Mouse (Mus musculus): ENCODE measurements at regions not wholly inside any gene's neighbourhood (a gene's known extent, or its start where the extent isn't known, plus 50 kb on each side); places are given as distances from the start of the nearest gene placed in this dataset.

GRCm38 (mm10) chr3:56730849-56731248, 547.3 kb upstream of the Nbea start:
- TF ChIP-seq EP300 (optimal IDR thresholded peaks at IDR 0.05) (no peak), CTCF (IDR thresholded peaks at IDR 0.05; ENCODE audit: low read depth) (no peak)
- no peak overlapping the region for H3K9ac ChIP-seq (ENCODE audit: low read length)
- no peak overlapping the region for H3K4me3 ChIP-seq (ENCODE audit: low read depth, low read length)
- H3K9me3 ChIP-seq (ENCODE audit: control insufficient read depth, low read length): no peaks in the 10 kb centered on the region
- no peak for ATAC-seq (ENCODE audit: low FRiP score, low TSS enrichment)
- no peaks in the 10 kb centered on the region for H3K27me3 ChIP-seq (ENCODE audit: control insufficient read depth, insufficient read depth, low read length)
- WGBS: 52% methylated on average over 3 of the region's 3 CpGs
- no peak for DNase-seq (ENCODE audit: low spot score)
- H3K36me3 ChIP-seq (ENCODE audit: control insufficient read depth, insufficient read depth, low read length): no peaks in the 10 kb centered on the region
- H3K27ac ChIP-seq (replicated peaks): no peak overlapping the region
- H3K4me1 ChIP-seq (replicated peaks; ENCODE audit: control insufficient read depth, insufficient read depth): no peaks in the 10 kb centered on the region
- H3K4me2 ChIP-seq (replicated peaks; ENCODE audit: low read depth): no peak overlapping the region

GRCm38 (mm10) chr3:56724991-56725390, 541.5 kb upstream of the Nbea start:
- H3K27ac ChIP-seq (replicated peaks): no peak overlapping the region
- H3K4me2 ChIP-seq (replicated peaks; ENCODE audit: low read depth): no peak overlapping the region
- H3K9me3 ChIP-seq (ENCODE audit: control insufficient read depth, low read length): no peaks in the 10 kb centered on the region
- DNase-seq (ENCODE audit: low spot score) (no peak), ATAC-seq (ENCODE audit: low FRiP score, low TSS enrichment) (no peak)
- H3K36me3 ChIP-seq (ENCODE audit: control insufficient read depth, insufficient read depth, low read length): no peaks in the 10 kb centered on the region
- H3K9ac ChIP-seq (ENCODE audit: low read length): no peak overlapping the region
- no peaks in the 10 kb centered on the region for H3K27me3 ChIP-seq (ENCODE audit: control insufficient read depth, insufficient read depth, low read length)
- H3K4me1 ChIP-seq (replicated peaks; ENCODE audit: control insufficient read depth, insufficient read depth): no peaks in the 10 kb centered on the region
- H3K4me3 ChIP-seq (ENCODE audit: low read depth, low read length): no peak overlapping the region
- TF ChIP-seq EP300 (optimal IDR thresholded peaks at IDR 0.05) (no peak), CTCF (IDR thresholded peaks at IDR 0.05; ENCODE audit: low read depth) (no peak)

GRCm38 (mm10) chr3:56708260-56708659, 524.8 kb upstream of the Nbea start:
- ATAC-seq (ENCODE audit: low FRiP score, low TSS enrichment) (no peak), DNase-seq (ENCODE audit: low spot score) (no peak)
- TF ChIP-seq CTCF (IDR thresholded peaks at IDR 0.05; ENCODE audit: low read depth): no peak
- no peak for TF ChIP-seq EP300 (optimal IDR thresholded peaks at IDR 0.05)
- Histone ChIP-seq H3K4me3 (ENCODE audit: low read depth, low read length) (no peak overlapping the region), H3K4me2 (replicated peaks; ENCODE audit: low read depth) (no peak overlapping the region), H3K9me3 (ENCODE audit: control insufficient read depth, low read length) (no peaks in the 10 kb centered on the region), H3K27ac (replicated peaks) (no peak overlapping the region), H3K27me3 (ENCODE audit: control insufficient read depth, insufficient read depth, low read length) (no peaks in the 10 kb centered on the region), H3K9ac (ENCODE audit: low read length) (no peak overlapping the region), H3K4me1 (replicated peaks; ENCODE audit: control insufficient read depth, insufficient read depth) (no peaks in the 10 kb centered on the region), H3K36me3 (ENCODE audit: control insufficient read depth, insufficient read depth, low read length) (no peaks in the 10 kb centered on the region)
- WGBS: 60% methylated on average over 1 of the region's 1 CpGs

- no peaks in the 10 kb centered on the region for H3K27me3 ChIP-seq (ENCODE audit: control insufficient read depth, insufficient read depth, low read length)
- no peaks in the 10 kb centered on the region for H3K36me3 ChIP-seq (ENCODE audit: control insufficient read depth, insufficient read depth, low read length)
- H3K4me1 ChIP-seq (replicated peaks; ENCODE audit: control insufficient read depth, insufficient read depth): no peaks in the 10 kb centered on the region
- no peak overlapping the region for H3K4me3 ChIP-seq (ENCODE audit: low read depth, low read length)
- no peak overlapping the region for H3K27ac ChIP-seq (replicated peaks)
- no peak overlapping the region for H3K4me2 ChIP-seq (replicated peaks; ENCODE audit: low read depth)
- no peak for DNase-seq (ENCODE audit: low spot score)
- no peak overlapping the region for H3K9ac ChIP-seq (ENCODE audit: low read length)
- WGBS: 74% methylated on average over 3 of the region's 3 CpGs
- H3K9me3 ChIP-seq (ENCODE audit: control insufficient read depth, low read length): no peaks in the 10 kb centered on the region
- no peak for TF ChIP-seq EP300 (optimal IDR thresholded peaks at IDR 0.05)
- TF ChIP-seq CTCF (IDR thresholded peaks at IDR 0.05; ENCODE audit: low read depth): no peak
- ATAC-seq (ENCODE audit: low FRiP score, low TSS enrichment): no peak
Measured at GRCm38 (mm10) chr3:56707312-56707711, 523.8 kb upstream of the Nbea start.

- no peaks in the 10 kb centered on the region for H3K4me1 ChIP-seq (replicated peaks; ENCODE audit: control insufficient read depth, insufficient read depth)
- H3K9me3 ChIP-seq (ENCODE audit: control insufficient read depth, low read length): no peaks in the 10 kb centered on the region
- no peak overlapping the region for H3K9ac ChIP-seq (ENCODE audit: low read length)
- TF ChIP-seq EP300 (optimal IDR thresholded peaks at IDR 0.05): no peak
- TF ChIP-seq CTCF (IDR thresholded peaks at IDR 0.05; ENCODE audit: low read depth): no peak
- no peaks in the 10 kb centered on the region for H3K36me3 ChIP-seq (ENCODE audit: control insufficient read depth, insufficient read depth, low read length)
- ATAC-seq (ENCODE audit: low FRiP score, low TSS enrichment) (no peak), DNase-seq (ENCODE audit: low spot score) (no peak)
- no peak overlapping the region for H3K4me2 ChIP-seq (replicated peaks; ENCODE audit: low read depth)
- no peaks in the 10 kb centered on the region for H3K27me3 ChIP-seq (ENCODE audit: control insufficient read depth, insufficient read depth, low read length)
- H3K4me3 ChIP-seq (ENCODE audit: low read depth, low read length): no peak overlapping the region
- 70% methylated on average over 4 of the region's 4 CpGs for WGBS
- no peak overlapping the region for H3K27ac ChIP-seq (replicated peaks)
Measured at GRCm38 (mm10) chr3:56706038-56706437, 522.5 kb upstream of the Nbea start.

GRCm38 (mm10) chr3:56698941-56699340, 515.4 kb upstream of the Nbea start:
- H3K4me3 ChIP-seq (ENCODE audit: low read depth, low read length): no peak overlapping the region
- no peak for ATAC-seq (ENCODE audit: low FRiP score, low TSS enrichment)
- H3K9me3 ChIP-seq (ENCODE audit: control insufficient read depth, low read length): no peaks in the 10 kb centered on the region
- no peak overlapping the region for H3K4me2 ChIP-seq (replicated peaks; ENCODE audit: low read depth)
- DNase-seq (ENCODE audit: low spot score): no peak
- no peaks in the 10 kb centered on the region for H3K27me3 ChIP-seq (ENCODE audit: control insufficient read depth, insufficient read depth, low read length)
- H3K36me3 ChIP-seq (ENCODE audit: control insufficient read depth, insufficient read depth, low read length): no peaks in the 10 kb centered on the region
- no peak overlapping the region for H3K27ac ChIP-seq (replicated peaks)
- H3K4me1 ChIP-seq (replicated peaks; ENCODE audit: control insufficient read depth, insufficient read depth): no peaks in the 10 kb centered on the region
- TF ChIP-seq CTCF (IDR thresholded peaks at IDR 0.05; ENCODE audit: low read depth) (no peak), EP300 (optimal IDR thresholded peaks at IDR 0.05) (no peak)
- H3K9ac ChIP-seq (ENCODE audit: low read length): no peak overlapping the region
